Mouse (Mus musculus) mouse trophoblast stem cell (cell line): ENCODE measurements around the gene Agt.

Experiments
- in situ Hi-C, 2 experiments: fragments of 300-500 bp; cut with MseI, MboI; formaldehyde crosslinking; loops; 2 replicates in 1 of 2; 3 replicates in 1 of 2; pipeline ENCODE4 v1.15.1; 2025

Agt gene

GRCm38 (mm10) chr8:124555113-124555750 lies 14.3 kb downstream of the Agt start:
- in situ Hi-C loops = no loop called here

- in situ Hi-C loops = no loop called here
These were observed 18.4 kb downstream of the Agt start for GRCm38 (mm10) chr8:124551011-124551661.

GRCm38 (mm10) chr8:124548187-124548586 lies 21.3 kb downstream of the Agt start:
- in situ Hi-C loops = no loop called here

GRCm38 (mm10) chr8:124547269-124547668 lies 22.2 kb downstream of the Agt start:
- in situ Hi-C loops = no loop called here

- in situ Hi-C loops = no loop called here
These were observed 22.7 kb downstream of the Agt start for GRCm38 (mm10) chr8:124546815-124547214.

GRCm38 (mm10) chr8:124546371-124546770 lies 23.1 kb downstream of the Agt start:
- in situ Hi-C loops = no loop called here

- in situ Hi-C loops = no loop called here
These were observed 26.2 kb downstream of the Agt start for GRCm38 (mm10) chr8:124543272-124543671.

GRCm38 (mm10) chr8:124542001-124542400 lies 27.5 kb downstream of the Agt start:
- in situ Hi-C loops = no loop called here

- in situ Hi-C loops = no loop called here
These were observed 28.6 kb downstream of the Agt start for GRCm38 (mm10) chr8:124540906-124541305.

- in situ Hi-C loops = no loop called here
These were observed 34.1 kb downstream of the Agt start for GRCm38 (mm10) chr8:124535451-124535850.

GRCm38 (mm10) chr8:124532626-124533025 lies 36.9 kb downstream of the Agt start:
- in situ Hi-C loops = no loop called here

- in situ Hi-C loops = no loop called here
These were observed 38.5 kb downstream of the Agt start for GRCm38 (mm10) chr8:124530996-124531395.

- in situ Hi-C loops = no loop called here
These were observed 39.0 kb downstream of the Agt start for GRCm38 (mm10) chr8:124530556-124530955.

- in situ Hi-C loops = no loop called here
These were observed 39.4 kb downstream of the Agt start for GRCm38 (mm10) chr8:124530076-124530475.

GRCm38 (mm10) chr8:124526261-124526660 lies 43.2 kb downstream of the Agt start:
- in situ Hi-C loops = no loop called here

GRCm38 (mm10) chr8:124521946-124522345 lies 47.6 kb downstream of the Agt start:
- in situ Hi-C loops = no loop called here

GRCm38 (mm10) chr8:124520249-124521080 lies 49.0 kb downstream of the Agt start, which contains the start of gene Cog2:
TSS of gene Cog2 (plus strand) at chr8:124520767.
- in situ Hi-C loops = no loop called here

GRCm38 (mm10) chr8:124517142-124517541 lies 52.4 kb downstream of the Agt start:
- in situ Hi-C loops = no loop called here

- in situ Hi-C loops = no loop called here
These were observed 53.0 kb downstream of the Agt start for GRCm38 (mm10) chr8:124516525-124516924.

GRCm38 (mm10) chr8:124516039-124516438 lies 53.5 kb downstream of the Agt start:
- in situ Hi-C loops = no loop called here

GRCm38 (mm10) chr8:124509156-124509555 lies 60.4 kb downstream of the Agt start:
- in situ Hi-C loops = no loop called here

- in situ Hi-C loops = no loop called here
These were observed 61.2 kb downstream of the Agt start for GRCm38 (mm10) chr8:124508321-124508695.
